Mouse (Mus musculus) heart, adult 9 months (tissue): Measurements from ENCODE around the gene Zfp622.
"Not testable (repeated sequence)": the region's sequence is repeated elsewhere in the genome, so short reads cannot be mapped to it uniquely, and the experiment has no call there.

Experiments used
- DNase-seq, 2 experiments: peaks; one replicate each; pipeline ENCODE4 v3.0.0; 2022; ENCODE audit warnings: low spot score in 2 of 2

The Zfp622 gene

DNA sequence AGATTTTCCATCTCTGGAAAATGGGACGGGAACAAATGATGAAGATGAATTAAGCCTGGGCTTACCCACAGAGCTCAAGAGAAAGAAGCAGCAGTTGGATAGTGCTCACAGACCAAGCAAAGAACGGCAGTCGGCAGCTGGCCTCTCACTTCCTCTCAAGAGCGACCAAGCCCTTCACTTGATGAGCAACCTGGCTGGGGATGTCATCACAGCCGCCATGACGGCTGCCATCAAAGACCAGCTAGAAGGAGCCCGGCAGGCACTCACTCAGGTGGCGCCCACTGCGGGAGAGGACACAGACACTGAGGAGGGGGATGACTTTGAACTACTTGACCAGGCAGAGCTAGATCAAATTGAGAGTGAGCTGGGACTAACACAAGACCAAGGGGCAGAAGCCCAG, 12.6 kb upstream of the Zfp622 start:
- no peak for DNase-seq

DNA sequence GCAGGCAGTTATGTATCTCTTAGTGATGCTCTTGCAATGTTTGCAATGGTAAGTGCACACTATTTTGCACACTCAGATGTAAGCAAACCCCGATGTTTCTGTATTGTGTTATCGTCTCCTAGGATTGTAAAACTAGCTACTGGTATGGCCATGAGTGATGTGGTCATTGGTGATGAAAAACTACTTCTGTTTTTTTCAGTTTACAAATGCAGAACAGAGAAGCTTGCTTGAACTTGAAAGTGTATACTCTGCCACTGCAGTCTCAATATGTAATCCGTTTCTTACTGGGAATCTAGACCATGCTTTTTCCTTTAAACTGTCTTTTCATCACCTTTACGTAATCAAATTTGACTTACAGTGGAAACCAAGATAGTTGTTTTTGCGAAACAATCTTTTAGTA, 11.4 kb upstream of the Zfp622 start:
- DNase-seq = no peak

GRCm38 (mm10) chr15:25974352-25974751, 9.8 kb upstream of the Zfp622 start:
- no peak for DNase-seq

GRCm38 (mm10) chr15:25975810-25976209, 8.4 kb upstream of the Zfp622 start:
- DNase-seq = no peak

DNA sequence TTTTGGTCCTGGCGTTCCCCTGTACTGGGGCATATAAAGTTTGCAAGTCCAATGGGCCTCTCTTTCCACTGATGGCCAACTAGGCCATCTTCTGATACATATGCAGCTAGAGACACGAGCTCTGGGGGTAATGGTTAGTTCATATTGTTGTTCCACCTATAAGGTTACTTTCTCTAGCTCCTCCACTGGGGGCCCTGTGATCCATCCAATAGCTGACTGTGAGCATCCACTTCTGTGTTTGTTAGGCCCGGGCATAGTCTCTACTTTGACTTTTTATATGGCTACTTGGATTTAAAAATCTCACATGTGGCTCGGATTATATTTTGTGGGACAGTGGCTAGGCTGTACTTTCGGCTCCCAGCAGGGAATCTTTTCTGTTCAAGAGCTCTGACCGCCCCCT, 552 bp upstream of the Zfp622 start:
- not testable (repeated sequence) for DNase-seq

GRCm38 (mm10) chr15:25984734-25985492, 747 bp downstream of the Zfp622 start:
- no peak for DNase-seq

- peak; percentile 9 to 56 for DNase-seq
Observed at GRCm38 (mm10) chr15:25992992-25993727, 9.0 kb downstream of the Zfp622 start.

- DNase-seq = no peak
Observed at GRCm38 (mm10) chr15:25995521-25995920, 11.4 kb downstream of the Zfp622 start.

- not testable (repeated sequence) for DNase-seq
Observed at GRCm38 (mm10) chr15:25999545-25999944, 15.4 kb downstream of the Zfp622 start.

- no peak for DNase-seq
Observed at GRCm38 (mm10) chr15:26008621-26009020, 24.5 kb downstream of the Zfp622 start.

DNA sequence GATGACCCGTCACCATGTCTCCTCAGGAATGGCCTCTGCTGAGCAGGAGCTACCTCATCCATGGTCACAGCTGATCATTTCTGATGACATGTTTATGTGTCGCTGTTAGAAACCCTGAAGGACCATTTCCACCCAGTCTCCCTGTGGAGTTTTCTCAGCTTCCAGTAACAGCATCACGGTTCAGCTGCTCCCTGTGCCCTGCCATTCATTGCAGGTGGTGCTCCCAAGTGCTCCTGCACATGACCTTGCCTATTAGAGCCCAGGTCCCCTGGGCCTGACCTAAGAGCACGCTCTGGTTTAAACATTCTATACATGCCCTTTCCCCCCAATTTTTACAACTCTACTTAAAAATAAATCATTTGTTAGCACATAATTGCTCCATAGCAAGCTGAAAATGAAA, 28.7 kb downstream of the Zfp622 start:
- DNase-seq = no peak

GRCm38 (mm10) chr15:26015979-26016665, 32.0 kb downstream of the Zfp622 start:
- peak; percentile 3 to 35 for DNase-seq

DNA sequence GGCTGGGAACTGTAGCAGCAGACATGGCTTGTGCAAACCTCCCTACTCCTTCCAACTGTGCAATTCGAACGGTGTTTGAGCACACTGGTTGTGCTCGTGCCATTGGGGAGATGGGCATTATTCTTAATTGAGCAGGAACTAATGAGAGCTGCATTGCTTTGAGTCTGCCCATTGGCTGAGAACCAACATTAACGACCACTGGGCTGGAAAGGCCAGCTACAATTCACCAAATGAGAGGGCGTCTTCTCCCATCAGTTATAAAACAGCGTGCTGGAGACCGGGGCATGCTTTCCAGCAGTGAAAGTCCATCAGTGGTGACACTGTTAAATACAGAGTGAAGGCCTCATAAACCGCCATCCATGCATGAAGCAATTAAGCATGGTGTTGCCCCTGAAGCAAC, 37.6 kb downstream of the Zfp622 start:
- no peak for DNase-seq

DNA sequence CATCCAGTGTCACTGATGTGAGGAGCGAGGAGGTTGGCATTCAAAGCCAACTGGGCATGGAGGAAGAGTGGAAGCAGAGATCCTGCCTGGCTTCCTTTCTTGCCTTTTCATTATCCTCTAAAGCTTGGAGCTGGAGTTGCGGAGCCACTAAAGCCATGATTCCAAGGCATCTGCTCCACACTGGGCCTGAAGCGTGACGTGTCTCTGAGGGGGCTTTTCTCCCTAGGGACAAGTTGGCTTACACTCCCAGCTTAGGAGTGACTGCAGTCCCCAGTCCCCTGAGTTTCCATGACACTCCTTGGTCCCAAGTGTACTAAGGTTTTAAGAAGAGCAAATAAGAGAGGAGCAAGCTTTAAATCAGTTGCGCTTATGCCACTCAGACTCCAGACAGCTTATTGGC, 38.5 kb downstream of the Zfp622 start:
- DNase-seq = no peak

- no peak for DNase-seq
Observed at GRCm38 (mm10) chr15:26031692-26032091, 47.5 kb downstream of the Zfp622 start.

GRCm38 (mm10) chr15:26040567-26040966, 56.4 kb downstream of the Zfp622 start:
- DNase-seq = no peak

GRCm38 (mm10) chr15:26041196-26041947, 57.2 kb downstream of the Zfp622 start:
- no peak for DNase-seq
